Mouse (Mus musculus) brain, embryonic 14.5 days (tissue): ENCODE data around the gene Rab11fip4.

Experiments
- CTCF ChIP-seq: fragments of 200-500 bp; IDR thresholded peaks from 2 replicates; pipeline ENCODE4 v1.5.1; 2012; ENCODE audit warnings: inconsistent platforms, mild to moderate bottlenecking, moderate library complexity, borderline replicate concordance; ENCODE audit not compliant: insufficient read depth, insufficient read length; ENCODE audit errors: extremely low read depth
- POLR2A ChIP-seq: fragments of 200-500 bp; IDR thresholded peaks from 2 replicates; pipeline ENCODE4 v1.6.1; 2012; ENCODE audit warnings: mild to moderate bottlenecking, inconsistent platforms, borderline replicate concordance; ENCODE audit not compliant: poor library complexity, insufficient read depth, insufficient read length, severe bottlenecking; ENCODE audit errors: extremely low read depth

- no peak for TF ChIP-seq CTCF
- TF ChIP-seq POLR2A: no peak
Observed at GRCm38 (mm10) chr11:79715733-79716452, 124.9 kb downstream of the Rab11fip4 start.
